Mouse (Mus musculus): ENCODE measurements around the gene Lsp1. TPM values are rescaled to one million over a fixed set of nuclear protein-coding genes. Genes with fewer than 3 reads are reported as not detected.

Gene Lsp1
- total and polyA plus RNA-seq, 3 experiments, result 0.09 to 0.16 TPM; not detected in 1

- no peak for TF ChIP-seq TAL1 (conservative IDR thresholded peaks at IDR 0.05; ENCODE audit: low read depth, low read length)
- TF ChIP-seq POLR2AphosphoS5 (IDR thresholded peaks at IDR 0.05; ENCODE audit: insufficient replicate concordance, low read depth, low read length), result no peak
- no peak for TF ChIP-seq GATA2 (IDR thresholded peaks at IDR 0.05; ENCODE audit: borderline replicate concordance, low read depth, low read length)
- TF ChIP-seq CTCF (IDR thresholded peaks at IDR 0.05; ENCODE audit: low read depth, low read length), result no peak
- Histone ChIP-seq H3K9me3 (replicated peaks) (no peaks in the 10 kb centered on the region), H3K27me3 (ENCODE audit: insufficient read depth, low read length) (peaks cover 36% of the 10 kb centered on the region), H3K4me3 (ENCODE audit: low read depth, low read length) (no peak overlapping the region), H3K36me3 (replicated peaks) (no peaks in the 10 kb centered on the region), H3K4me1 (ENCODE audit: insufficient read depth, low read depth, low read length) (no peaks in the 10 kb centered on the region)
- no peak for ATAC-seq (ENCODE audit: extremely low read depth, insufficient number of reproducible peaks, low FRiP score, poor library complexity, severe bottlenecking)
- DNase-seq (ENCODE audit: low spot score), result no peak
Observed at GRCm38 (mm10) chr7:142505942-142506341, 45.3 kb downstream of the Lsp1 start.

GRCm38 (mm10) chr7:142506501-142506900 lies 45.9 kb downstream of the Lsp1 start:
- no peak for TF ChIP-seq GATA1 (IDR thresholded peaks at IDR 0.05; ENCODE audit: borderline replicate concordance, low read length)
- no peak for TF ChIP-seq GATA2 (IDR thresholded peaks at IDR 0.05; ENCODE audit: borderline replicate concordance, low read depth, low read length)
- TF ChIP-seq CTCF (IDR thresholded peaks at IDR 0.05; ENCODE audit: low read depth, low read length), result no peak
- no peak for TF ChIP-seq TAL1 (conservative IDR thresholded peaks at IDR 0.05; ENCODE audit: low read depth, low read length)
- no peak for TF ChIP-seq POLR2AphosphoS5 (IDR thresholded peaks at IDR 0.05; ENCODE audit: insufficient replicate concordance, low read depth, low read length)
- peaks cover 41% of the 10 kb centered on the region for H3K27me3 ChIP-seq (ENCODE audit: insufficient read depth, low read length)
- no peaks in the 10 kb centered on the region for H3K36me3 ChIP-seq (replicated peaks)
- no peak for ATAC-seq (ENCODE audit: extremely low read depth, insufficient number of reproducible peaks, low FRiP score, poor library complexity, severe bottlenecking)
- H3K4me1 ChIP-seq (ENCODE audit: insufficient read depth, low read depth, low read length), result no peaks in the 10 kb centered on the region
- H3K9me3 ChIP-seq (replicated peaks), result no peaks in the 10 kb centered on the region
- H3K4me3 ChIP-seq (ENCODE audit: low read depth, low read length), result no peak overlapping the region
- no peak for DNase-seq (ENCODE audit: low spot score)

GRCm38 (mm10) chr7:142507453-142507852 lies 46.8 kb downstream of the Lsp1 start:
- ATAC-seq (ENCODE audit: extremely low read depth, insufficient number of reproducible peaks, low FRiP score, poor library complexity, severe bottlenecking), result no peak
- H3K36me3 ChIP-seq (replicated peaks), result no peaks in the 10 kb centered on the region
- H3K9me3 ChIP-seq (replicated peaks), result no peaks in the 10 kb centered on the region
- DNase-seq (ENCODE audit: low spot score), result no peak
- TF ChIP-seq GATA2 (IDR thresholded peaks at IDR 0.05; ENCODE audit: borderline replicate concordance, low read depth, low read length) (no peak), POLR2AphosphoS5 (IDR thresholded peaks at IDR 0.05; ENCODE audit: insufficient replicate concordance, low read depth, low read length) (no peak), TAL1 (conservative IDR thresholded peaks at IDR 0.05; ENCODE audit: low read depth, low read length) (no peak), GATA1 (IDR thresholded peaks at IDR 0.05; ENCODE audit: borderline replicate concordance, low read length) (no peak), CTCF (IDR thresholded peaks at IDR 0.05; ENCODE audit: low read depth, low read length) (no peak)
- H3K4me3 ChIP-seq (ENCODE audit: low read depth, low read length), result no peak overlapping the region
- peaks cover 38% of the 10 kb centered on the region for H3K27me3 ChIP-seq (ENCODE audit: insufficient read depth, low read length)
- H3K4me1 ChIP-seq (ENCODE audit: insufficient read depth, low read depth, low read length), result no peaks in the 10 kb centered on the region

DNA sequence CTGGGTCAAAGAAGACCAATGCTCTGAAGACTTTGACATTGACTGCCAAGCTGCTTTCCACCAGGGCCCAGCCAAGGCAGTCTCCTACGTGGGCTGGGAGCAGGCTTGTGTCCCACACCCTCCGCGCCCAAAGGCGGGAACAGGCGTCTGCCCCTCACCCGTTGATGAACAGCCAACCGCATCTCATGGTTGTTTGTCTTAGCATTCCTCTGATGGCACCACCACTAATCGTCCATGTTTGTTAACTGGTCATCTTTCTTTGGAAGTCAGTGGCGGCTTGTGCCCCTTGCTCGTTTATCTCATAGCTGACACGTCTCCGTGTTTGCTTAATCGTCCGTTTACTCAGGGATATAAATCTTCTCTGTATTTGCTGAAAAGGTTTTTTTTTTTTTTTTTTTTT lies 48.9 kb downstream of the Lsp1 start:
- no peaks in the 10 kb centered on the region for H3K4me1 ChIP-seq (ENCODE audit: insufficient read depth, low read depth, low read length)
- H3K27me3 ChIP-seq (ENCODE audit: insufficient read depth, low read length), result peaks cover 39% of the 10 kb centered on the region
- no peaks in the 10 kb centered on the region for H3K36me3 ChIP-seq (replicated peaks)
- TF ChIP-seq GATA2 (IDR thresholded peaks at IDR 0.05; ENCODE audit: borderline replicate concordance, low read depth, low read length), result no peak
- no peak for TF ChIP-seq GATA1 (IDR thresholded peaks at IDR 0.05; ENCODE audit: borderline replicate concordance, low read length)
- H3K4me3 ChIP-seq (ENCODE audit: low read depth, low read length), result no peak overlapping the region
- no peak for ATAC-seq (ENCODE audit: extremely low read depth, insufficient number of reproducible peaks, low FRiP score, poor library complexity, severe bottlenecking)
- DNase-seq (ENCODE audit: low spot score), result no peak
- H3K9me3 ChIP-seq (replicated peaks), result no peaks in the 10 kb centered on the region

DNA sequence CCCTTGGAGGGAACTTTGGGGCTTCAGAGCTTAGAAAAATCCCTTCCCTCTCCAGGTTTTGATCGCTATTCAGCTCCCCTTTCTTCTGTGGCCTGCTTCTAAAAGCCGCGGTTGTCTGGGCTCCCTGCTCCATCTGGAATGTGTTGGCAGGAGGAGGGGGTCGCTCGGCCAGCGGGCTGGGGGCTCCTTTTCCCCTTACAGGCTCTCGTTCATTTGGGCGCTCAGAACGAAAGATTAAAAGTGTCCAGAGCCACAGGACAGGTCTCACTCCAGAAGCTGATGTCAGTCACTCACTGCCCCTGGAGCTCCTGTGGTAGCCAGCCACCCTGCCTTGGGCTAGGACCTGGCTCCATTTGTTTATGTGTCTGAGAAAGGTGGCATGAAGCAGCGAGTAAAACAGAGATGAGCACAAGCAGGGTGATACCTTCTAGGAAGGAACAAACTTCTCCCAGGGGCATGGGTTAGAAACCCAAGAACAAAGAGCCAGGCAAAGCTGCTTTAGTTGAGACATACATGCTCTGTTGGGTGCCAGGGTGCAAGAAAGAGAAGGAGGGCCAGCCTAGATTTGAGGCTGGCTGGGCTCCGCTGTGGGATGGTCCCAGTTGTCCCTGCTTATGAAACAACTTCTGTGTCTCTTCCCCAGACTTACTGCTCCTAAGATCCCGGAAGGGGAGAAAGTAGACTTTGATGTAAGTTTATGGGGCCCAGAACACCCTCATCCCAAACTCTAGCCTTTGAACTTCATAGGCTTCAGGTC lies 49.6 kb downstream of the Lsp1 start:
- peaks cover 40% of the 10 kb centered on the region for H3K27me3 ChIP-seq (ENCODE audit: insufficient read depth, low read length)
- H3K4me3 ChIP-seq (ENCODE audit: low read depth, low read length), result no peak overlapping the region
- ATAC-seq (ENCODE audit: extremely low read depth, insufficient number of reproducible peaks, low FRiP score, poor library complexity, severe bottlenecking), result no peak
- DNase-seq (ENCODE audit: low spot score), result no peak
- no peaks in the 10 kb centered on the region for H3K36me3 ChIP-seq (replicated peaks)
- no peaks in the 10 kb centered on the region for H3K4me1 ChIP-seq (ENCODE audit: insufficient read depth, low read depth, low read length)
- no peak for TF ChIP-seq GATA2 (IDR thresholded peaks at IDR 0.05; ENCODE audit: borderline replicate concordance, low read depth, low read length)
- no peak for TF ChIP-seq TAL1 (conservative IDR thresholded peaks at IDR 0.05; ENCODE audit: low read depth, low read length)
- TF ChIP-seq POLR2AphosphoS5 (IDR thresholded peaks at IDR 0.05; ENCODE audit: insufficient replicate concordance, low read depth, low read length), result no peak
- TF ChIP-seq CTCF (IDR thresholded peaks at IDR 0.05; ENCODE audit: low read depth, low read length), result no peak
- TF ChIP-seq GATA1 (IDR thresholded peaks at IDR 0.05; ENCODE audit: borderline replicate concordance, low read length), result no peak
- H3K9me3 ChIP-seq (replicated peaks), result no peaks in the 10 kb centered on the region

- no peak for DNase-seq (ENCODE audit: low spot score)
- Histone ChIP-seq H3K9me3 (replicated peaks) (no peaks in the 10 kb centered on the region), H3K36me3 (replicated peaks) (no peaks in the 10 kb centered on the region), H3K4me3 (ENCODE audit: low read depth, low read length) (no peak overlapping the region), H3K4me1 (ENCODE audit: insufficient read depth, low read depth, low read length) (no peaks in the 10 kb centered on the region), H3K27me3 (ENCODE audit: insufficient read depth, low read length) (peaks cover 33% of the 10 kb centered on the region)
- no peak for TF ChIP-seq POLR2AphosphoS5 (IDR thresholded peaks at IDR 0.05; ENCODE audit: insufficient replicate concordance, low read depth, low read length)
- no peak for TF ChIP-seq CTCF (IDR thresholded peaks at IDR 0.05; ENCODE audit: low read depth, low read length)
- no peak for TF ChIP-seq GATA1 (IDR thresholded peaks at IDR 0.05; ENCODE audit: borderline replicate concordance, low read length)
- TF ChIP-seq TAL1 (conservative IDR thresholded peaks at IDR 0.05; ENCODE audit: low read depth, low read length), result no peak
- TF ChIP-seq GATA2 (IDR thresholded peaks at IDR 0.05; ENCODE audit: borderline replicate concordance, low read depth, low read length), result no peak
- no peak for ATAC-seq (ENCODE audit: extremely low read depth, insufficient number of reproducible peaks, low FRiP score, poor library complexity, severe bottlenecking)
Observed at GRCm38 (mm10) chr7:142514048-142514447, 53.4 kb downstream of the Lsp1 start.

Data from G1E (cell line).